Mouse (Mus musculus): ENCODE data around the gene Itprid2. TPM values are rescaled to one million over a fixed set of nuclear protein-coding genes. Genes with fewer than 3 reads are reported as not detected.

The Itprid2 gene
- polyA plus RNA-seq, 1 experiment from 2014 or later, result 7.6 TPM

DNA sequence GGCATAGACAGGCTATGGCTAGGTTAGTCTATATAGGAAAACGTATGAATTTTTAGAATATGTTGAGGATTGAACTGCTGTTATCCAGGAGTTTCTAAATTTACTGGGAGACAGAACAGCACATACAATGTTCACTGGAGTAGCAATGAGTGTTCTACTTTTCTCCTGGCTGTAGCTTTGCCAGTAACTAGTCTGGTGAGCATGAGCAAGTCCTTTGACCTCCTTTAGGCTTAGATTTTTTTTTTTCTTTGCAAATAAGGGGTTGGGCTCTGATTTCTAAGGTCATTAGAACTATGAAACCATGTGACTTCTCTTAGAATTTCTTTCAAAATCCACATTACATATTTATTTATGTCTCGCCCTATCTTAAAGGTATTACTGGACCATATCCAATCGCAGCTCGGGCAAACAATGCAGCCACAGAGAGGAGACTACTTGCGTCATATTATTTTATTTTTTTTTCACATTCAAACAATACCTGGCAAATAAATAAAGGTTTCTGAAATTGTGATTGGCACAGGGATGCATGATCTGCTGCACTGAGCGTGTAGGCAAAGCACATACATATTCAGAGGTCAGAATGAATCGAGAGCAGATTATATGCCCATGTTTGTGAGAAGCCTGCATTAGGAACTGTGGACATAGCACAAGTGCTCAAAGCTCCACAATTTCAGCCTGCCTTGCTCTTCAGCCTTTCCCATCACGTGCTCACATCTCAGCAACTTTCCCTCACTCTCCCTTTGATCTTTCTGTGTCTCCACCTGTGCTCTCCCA is 26.7 kb upstream of the Itprid2 start:
- no peak for ATAC-seq (replicated peaks; ENCODE audit: low FRiP score)
- H3K9me3 ChIP-seq (ENCODE audit: control insufficient read depth, low read length), result no peaks in the 10 kb centered on the region
- no peak for DNase-seq (ENCODE audit: low spot score)
- no peak overlapping the region for H3K27ac ChIP-seq (ENCODE audit: low read depth, low read length)
- no peak overlapping the region for H3K9ac ChIP-seq (ENCODE audit: low read depth, low read length)
- H3K4me3 ChIP-seq (ENCODE audit: low read depth, low read length), result no peak overlapping the region
- H3K4me1 ChIP-seq (replicated peaks; ENCODE audit: control insufficient read depth, insufficient read depth, low read length), result no peaks in the 10 kb centered on the region; the same call in 1 of the 2 replicates
- WGBS, result 87% methylated on average over 8 of the region's 8 CpGs
- no peak overlapping the region for H3K4me2 ChIP-seq
- H3K36me3 ChIP-seq (ENCODE audit: control insufficient read depth, insufficient read depth, low read length), result no peaks in the 10 kb centered on the region
- no peaks in the 10 kb centered on the region for H3K27me3 ChIP-seq (replicated peaks; ENCODE audit: control insufficient read depth, insufficient read depth, low read length)

GRCm38 (mm10) chr2:79610894-79611293 is 24.3 kb upstream of the Itprid2 start:
- Histone ChIP-seq H3K27ac (ENCODE audit: low read depth, low read length) (no peak overlapping the region), H3K4me3 (ENCODE audit: low read depth, low read length) (no peak overlapping the region), H3K9ac (ENCODE audit: low read depth, low read length) (no peak overlapping the region), H3K27me3 (replicated peaks; ENCODE audit: control insufficient read depth, insufficient read depth, low read length) (no peaks in the 10 kb centered on the region), H3K9me3 (ENCODE audit: control insufficient read depth, low read length) (no peaks in the 10 kb centered on the region), H3K4me2 (no peak overlapping the region), H3K4me1 (replicated peaks; ENCODE audit: control insufficient read depth, insufficient read depth, low read length) (no peaks in the 10 kb centered on the region; the same call in 1 of the 2 replicates), H3K36me3 (ENCODE audit: control insufficient read depth, insufficient read depth, low read length) (no peaks in the 10 kb centered on the region)
- ATAC-seq (replicated peaks; ENCODE audit: low FRiP score) (no peak), DNase-seq (ENCODE audit: low spot score) (no peak)
- 39% methylated on average over 3 of the region's 3 CpGs for WGBS

GRCm38 (mm10) chr2:79618145-79618544 is 17.0 kb upstream of the Itprid2 start:
- Histone ChIP-seq H3K27me3 (replicated peaks; ENCODE audit: control insufficient read depth, insufficient read depth, low read length) (no peaks in the 10 kb centered on the region), H3K4me1 (replicated peaks; ENCODE audit: control insufficient read depth, insufficient read depth, low read length) (no peaks in the 10 kb centered on the region), H3K4me3 (ENCODE audit: low read depth, low read length) (no peak overlapping the region), H3K9ac (ENCODE audit: low read depth, low read length) (no peak overlapping the region), H3K9me3 (ENCODE audit: control insufficient read depth, low read length) (no peaks in the 10 kb centered on the region), H3K4me2 (no peak overlapping the region), H3K27ac (ENCODE audit: low read depth, low read length) (no peak overlapping the region), H3K36me3 (ENCODE audit: control insufficient read depth, insufficient read depth, low read length) (no peaks in the 10 kb centered on the region)
- WGBS, result 79% methylated on average over 2 of the region's 2 CpGs
- no peak for DNase-seq (ENCODE audit: low spot score)
- ATAC-seq (replicated peaks; ENCODE audit: low FRiP score), result no peak

GRCm38 (mm10) chr2:79618614-79619568 is 16.3 kb upstream of the Itprid2 start:
- no peaks in the 10 kb centered on the region for H3K4me1 ChIP-seq (replicated peaks; ENCODE audit: control insufficient read depth, insufficient read depth, low read length)
- H3K27me3 ChIP-seq (replicated peaks; ENCODE audit: control insufficient read depth, insufficient read depth, low read length), result no peaks in the 10 kb centered on the region
- H3K9me3 ChIP-seq (ENCODE audit: control insufficient read depth, low read length), result no peaks in the 10 kb centered on the region
- H3K4me2 ChIP-seq, result no peak overlapping the region
- 66% methylated on average over 6 of the region's 6 CpGs for WGBS
- DNase-seq (ENCODE audit: low spot score) (no peak), ATAC-seq (replicated peaks; ENCODE audit: low FRiP score) (no peak)
- H3K27ac ChIP-seq (ENCODE audit: low read depth, low read length), result no peak overlapping the region
- no peak overlapping the region for H3K4me3 ChIP-seq (ENCODE audit: low read depth, low read length)
- no peak overlapping the region for H3K9ac ChIP-seq (ENCODE audit: low read depth, low read length)
- no peaks in the 10 kb centered on the region for H3K36me3 ChIP-seq (ENCODE audit: control insufficient read depth, insufficient read depth, low read length)

GRCm38 (mm10) chr2:79623256-79623655 is 11.9 kb upstream of the Itprid2 start:
- 75% methylated on average over 4 of the region's 4 CpGs for WGBS
- H3K4me3 ChIP-seq (ENCODE audit: low read depth, low read length), result no peak overlapping the region
- H3K9me3 ChIP-seq (ENCODE audit: control insufficient read depth, low read length), result no peaks in the 10 kb centered on the region
- no peaks in the 10 kb centered on the region for H3K4me1 ChIP-seq (replicated peaks; ENCODE audit: control insufficient read depth, insufficient read depth, low read length)
- no peak overlapping the region for H3K4me2 ChIP-seq
- DNase-seq (ENCODE audit: low spot score) (no peak), ATAC-seq (replicated peaks; ENCODE audit: low FRiP score) (no peak)
- H3K36me3 ChIP-seq (ENCODE audit: control insufficient read depth, insufficient read depth, low read length), result no peaks in the 10 kb centered on the region
- H3K27me3 ChIP-seq (replicated peaks; ENCODE audit: control insufficient read depth, insufficient read depth, low read length), result no peaks in the 10 kb centered on the region
- H3K9ac ChIP-seq (ENCODE audit: low read depth, low read length), result no peak overlapping the region
- H3K27ac ChIP-seq (ENCODE audit: low read depth, low read length), result no peak overlapping the region

DNA sequence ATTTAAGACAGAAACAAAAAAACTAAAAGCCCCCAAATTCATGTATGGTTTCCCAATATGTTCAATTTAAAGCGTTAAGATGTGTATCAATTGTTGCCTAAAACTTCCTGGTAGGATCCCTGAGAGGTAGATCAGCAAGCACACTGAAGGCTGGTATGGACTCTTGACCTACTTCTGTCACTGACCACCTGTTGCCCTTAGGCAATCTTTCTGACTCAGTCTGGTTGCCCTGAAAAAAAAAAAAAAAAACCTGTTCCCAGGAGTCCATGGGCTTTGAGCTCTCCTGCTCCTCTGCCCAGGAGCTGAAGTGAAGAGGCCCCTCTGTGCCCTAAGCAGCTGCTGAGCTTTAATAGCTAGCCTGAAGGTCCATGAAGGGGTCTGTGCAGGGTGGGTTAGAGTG is 7.5 kb upstream of the Itprid2 start:
- no peaks in the 10 kb centered on the region for H3K36me3 ChIP-seq (ENCODE audit: control insufficient read depth, insufficient read depth, low read length)
- H3K27ac ChIP-seq (ENCODE audit: low read depth, low read length), result no peak overlapping the region
- WGBS, result 68% methylated on average over 1 of the region's 1 CpGs
- ATAC-seq (replicated peaks; ENCODE audit: low FRiP score) (no peak), DNase-seq (ENCODE audit: low spot score) (no peak)
- no peaks in the 10 kb centered on the region for H3K9me3 ChIP-seq (ENCODE audit: control insufficient read depth, low read length)
- no peak overlapping the region for H3K4me3 ChIP-seq (ENCODE audit: low read depth, low read length)
- no peak overlapping the region for H3K4me2 ChIP-seq
- no peaks in the 10 kb centered on the region for H3K4me1 ChIP-seq (replicated peaks; ENCODE audit: control insufficient read depth, insufficient read depth, low read length)
- no peaks in the 10 kb centered on the region for H3K27me3 ChIP-seq (replicated peaks; ENCODE audit: control insufficient read depth, insufficient read depth, low read length)
- no peak overlapping the region for H3K9ac ChIP-seq (ENCODE audit: low read depth, low read length)

DNA sequence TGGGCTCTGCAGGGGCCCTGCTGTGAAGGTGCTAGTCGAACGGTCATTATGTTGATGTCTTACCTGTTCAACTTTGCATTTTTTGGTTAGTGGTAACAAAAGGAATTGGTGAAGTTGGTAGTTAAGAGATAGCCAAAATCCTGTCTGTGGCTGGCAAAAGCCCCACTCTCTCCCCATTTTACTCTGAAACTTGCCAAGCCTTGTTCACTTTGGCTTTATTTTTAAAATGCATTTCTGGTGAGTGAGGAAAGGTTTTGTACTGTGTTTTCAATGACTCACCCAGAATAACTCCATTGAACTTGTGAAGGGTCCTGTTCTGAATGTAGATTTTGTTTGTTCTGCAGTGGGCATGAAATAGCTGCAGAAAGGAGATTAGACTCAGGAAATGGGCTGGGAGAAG is 4.9 kb upstream of the Itprid2 start:
- Histone ChIP-seq H3K36me3 (ENCODE audit: control insufficient read depth, insufficient read depth, low read length) (no peaks in the 10 kb centered on the region), H3K9ac (ENCODE audit: low read depth, low read length) (no peak overlapping the region), H3K4me2 (no peak overlapping the region), H3K9me3 (ENCODE audit: control insufficient read depth, low read length) (no peaks in the 10 kb centered on the region), H3K4me3 (ENCODE audit: low read depth, low read length) (no peak overlapping the region), H3K27ac (ENCODE audit: low read depth, low read length) (no peak overlapping the region), H3K27me3 (replicated peaks; ENCODE audit: control insufficient read depth, insufficient read depth, low read length) (no peaks in the 10 kb centered on the region), H3K4me1 (replicated peaks; ENCODE audit: control insufficient read depth, insufficient read depth, low read length) (no peaks in the 10 kb centered on the region)
- 83% methylated on average over 2 of the region's 2 CpGs for WGBS
- no peak for DNase-seq (ENCODE audit: low spot score)
- ATAC-seq (replicated peaks; ENCODE audit: low FRiP score), result no peak

GRCm38 (mm10) chr2:79635426-79636291 is 507 bp downstream of the Itprid2 start:
- peak overlapping the region; percentile 62 for H3K27ac ChIP-seq (ENCODE audit: low read depth, low read length)
- WGBS, result under 1% methylated on average over 81 of the region's 83 CpGs
- peak; percentile 77 for DNase-seq (ENCODE audit: low spot score)
- H3K27me3 ChIP-seq (replicated peaks; ENCODE audit: control insufficient read depth, insufficient read depth, low read length), result no peaks in the 10 kb centered on the region
- H3K4me1 ChIP-seq (replicated peaks; ENCODE audit: control insufficient read depth, insufficient read depth, low read length), result 0 out of 2 replicates have a peak, but pooled peaks cover 3% of the 10 kb centered on the region
- H3K4me3 ChIP-seq (ENCODE audit: low read depth, low read length), result peak overlapping the region; percentile 73
- no peaks in the 10 kb centered on the region for H3K9me3 ChIP-seq (ENCODE audit: control insufficient read depth, low read length)
- peak overlapping the region; percentile 86 for H3K4me2 ChIP-seq
- peak; percentile 69 for ATAC-seq (replicated peaks; ENCODE audit: low FRiP score)
- peak overlapping the region; percentile 85 for H3K9ac ChIP-seq (ENCODE audit: low read depth, low read length)
- no peaks in the 10 kb centered on the region for H3K36me3 ChIP-seq (ENCODE audit: control insufficient read depth, insufficient read depth, low read length)
